ENCODE assay signal across 23 mouse cellular contexts in the genomic region with DNA sequence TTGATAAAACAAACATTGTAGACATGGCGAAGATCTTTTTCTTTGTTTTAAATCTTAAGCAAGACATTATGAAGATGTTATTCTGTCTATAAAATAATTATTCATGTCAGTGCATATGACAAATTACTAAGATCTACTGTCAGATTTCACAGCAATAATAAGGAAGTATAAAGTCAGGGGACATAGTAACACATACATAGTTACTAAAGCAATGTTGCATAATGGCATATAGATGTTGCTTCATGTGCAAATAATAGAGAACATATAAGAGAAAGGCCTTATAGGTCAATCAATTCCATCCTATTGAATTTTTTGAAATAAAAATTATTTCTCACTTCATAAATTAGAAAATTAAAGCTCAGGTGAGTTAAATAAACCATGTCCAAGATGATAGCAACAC. TPM values are rescaled to one million over a fixed set of nuclear protein-coding genes. Genes with fewer than 3 reads are reported as not detected.
DNase-seq lines count a peak whose midpoint lies in the region; ATAC-seq lines count a peak whose summit lies in the region.
"Had no signal": no experiment of that assay in that cellular context is flagged by ENCODE, and none has a peak within 500 bp of the region (broad histone marks: within the 10 kb centered on the region; RNA-seq: fewer than 3 reads in every experiment).

No protein-coding gene starts in this region.

- DNase-seq in gonadal fat pad, adult 2 months (ENCODE audit: low read depth): peak; percentile 4
- no peak for DNase-seq in heart, adult 18-20 months
- DNase-seq: adrenal gland, adult 8-10 months; adrenal gland, postnatal 14 days; adrenal gland, postnatal 36 days; cerebellum, adult 11-12 months; cerebellum, adult 2 months; cerebellum, adult 9-10 months; cerebellum, postnatal 10 days; cerebellum, postnatal 25 days had no signal

- no peak overlapping the region for H3K9ac ChIP-seq in kidney, embryonic 15.5 days
- no peak overlapping the region for H3K9ac ChIP-seq in midbrain, embryonic 16.5 days (ENCODE audit: low read depth, low read length)
- H3K9ac ChIP-seq: embryonic facial prominence, embryonic 12.5 days; forebrain, embryonic 12.5 days had no signal

- no peak overlapping the region for H3K4me2 ChIP-seq in kidney, embryonic 15.5 days
- H3K4me2 ChIP-seq in midbrain, embryonic 16.5 days (ENCODE audit: low read length): no peak overlapping the region
- H3K4me2 ChIP-seq: embryonic facial prominence, embryonic 12.5 days; forebrain, embryonic 12.5 days had no signal

- H3K4me1 ChIP-seq in kidney, embryonic 15.5 days: no peaks in the 10 kb centered on the region
- H3K4me1 ChIP-seq in midbrain, embryonic 16.5 days (ENCODE audit: control insufficient read depth, insufficient read depth, low read length): no peaks in the 10 kb centered on the region
- H3K4me1 ChIP-seq: embryonic facial prominence, embryonic 10.5 days; embryonic facial prominence, embryonic 12.5 days; forebrain, embryonic 10.5 days; forebrain, embryonic 12.5 days had no signal

- peak; percentile 84 for ATAC-seq in megakaryocyte, adult 5-6 weeks (ENCODE audit: poor library complexity, severe bottlenecking)
- ATAC-seq in kidney, embryonic 15.5 days (replicated peaks; ENCODE audit: low FRiP score): no peak
- ATAC-seq in midbrain, embryonic 16.5 days: no peak
- ATAC-seq: forebrain, embryonic 14.5 days; forebrain, embryonic 16.5 days had no signal

- no peak overlapping the region for H3K4me3 ChIP-seq in kidney, embryonic 15.5 days (replicated peaks)
- H3K4me3 ChIP-seq in midbrain, embryonic 16.5 days (ENCODE audit: low read depth, low read length): no peak overlapping the region
- H3K4me3 ChIP-seq: embryonic facial prominence, embryonic 10.5 days; embryonic facial prominence, embryonic 12.5 days; forebrain, embryonic 10.5 days; forebrain, embryonic 12.5 days had no signal

- no peaks in the 10 kb centered on the region for H3K27me3 ChIP-seq in kidney, embryonic 15.5 days
- no peaks in the 10 kb centered on the region for H3K27me3 ChIP-seq in midbrain, embryonic 16.5 days (ENCODE audit: control insufficient read depth, insufficient read depth, low read depth, low read length)
- H3K27me3 ChIP-seq: embryonic facial prominence, embryonic 12.5 days; forebrain, embryonic 12.5 days had no signal

- no peak overlapping the region for H3K27ac ChIP-seq in kidney, embryonic 15.5 days
- H3K27ac ChIP-seq in midbrain, embryonic 16.5 days (ENCODE audit: low read length): no peak overlapping the region
- H3K27ac ChIP-seq: embryonic facial prominence, embryonic 10.5 days; embryonic facial prominence, embryonic 12.5 days; forebrain, embryonic 10.5 days; forebrain, embryonic 12.5 days had no signal

- WGBS in kidney, embryonic 15.5 days: 79% methylated on average over 1 of the region's 1 CpGs
- 95% methylated on average over 1 of the region's 1 CpGs for WGBS in midbrain, embryonic 16.5 days

- H3K36me3 ChIP-seq in kidney, embryonic 15.5 days: no peaks in the 10 kb centered on the region
- no peaks in the 10 kb centered on the region for H3K36me3 ChIP-seq in midbrain, embryonic 16.5 days (ENCODE audit: control insufficient read depth, insufficient read depth, low read length)
- H3K36me3 ChIP-seq: embryonic facial prominence, embryonic 10.5 days; embryonic facial prominence, embryonic 12.5 days; forebrain, embryonic 10.5 days; forebrain, embryonic 12.5 days had no signal

- no peaks in the 10 kb centered on the region for H3K9me3 ChIP-seq in kidney, embryonic 15.5 days (replicated peaks)
- no peaks in the 10 kb centered on the region for H3K9me3 ChIP-seq in midbrain, embryonic 16.5 days (replicated peaks; ENCODE audit: control insufficient read depth, low read length, poor library complexity, severe bottlenecking)
- H3K9me3 ChIP-seq: embryonic facial prominence, embryonic 10.5 days; embryonic facial prominence, embryonic 12.5 days; forebrain, embryonic 10.5 days; forebrain, embryonic 12.5 days had no signal

RNA-seq across cellular contexts. Expression of gene Ostn, which starts 11.8 kb away (rescaled TPM):
- polyA plus RNA-seq in gonadal fat pad, adult 2 months (2012; rRNA removed): not detected in 2 replicates
- total RNA-seq in megakaryocyte, adult 5-6 weeks (2015): not detected in 2 replicates
- not detected in 2 replicates for total RNA-seq in megakaryocyte, adult 5-6 weeks (2017)
- 0.31 and 2.1 TPM in 2 replicates for polyA plus RNA-seq in kidney, embryonic 15.5 days (2015; fragmentation: Nextera tagmentation; extraction: Ambion mirVana)
- total RNA-seq in heart, adult 18-20 months (2021): not detected
- polyA plus RNA-seq in midbrain, embryonic 16.5 days (2015; fragmentation: Nextera tagmentation; extraction: Ambion mirVana): not detected in 2 replicates
- total RNA-seq: adrenal gland, adult 8-10 months; adrenal gland, postnatal 14 days; adrenal gland, postnatal 36 days; ES-E14; MEL had no signal
- polyA plus RNA-seq: C2C12; embryonic facial prominence, embryonic 10.5 days; forebrain, embryonic 10.5 days; forebrain, embryonic 12.5 days; forebrain, embryonic 14.5 days; forebrain, embryonic 16.5 days had no signal

RNA-seq across cellular contexts. Expression of gene Uts2b, which starts 50.9 kb away (rescaled TPM):
- not detected in 2 replicates for polyA plus RNA-seq in gonadal fat pad, adult 2 months (2012; rRNA removed)
- not detected in 2 replicates for total RNA-seq in megakaryocyte, adult 5-6 weeks (2015)
- total RNA-seq in megakaryocyte, adult 5-6 weeks (2017): not detected in 2 replicates
- not detected in 2 replicates for polyA plus RNA-seq in kidney, embryonic 15.5 days (2015; fragmentation: Nextera tagmentation; extraction: Ambion mirVana)
- under 1 TPM; 0.46 to 0.55 TPM for total RNA-seq in heart, adult 18-20 months (2021)
- polyA plus RNA-seq in midbrain, embryonic 16.5 days (2015; fragmentation: Nextera tagmentation; extraction: Ambion mirVana): 0.52 and 0.60 TPM in 2 replicates
- total RNA-seq: adrenal gland, adult 8-10 months; adrenal gland, postnatal 14 days; adrenal gland, postnatal 36 days; MEL had no signal
- polyA plus RNA-seq: C2C12; cortical plate, adult 2 months; embryonic facial prominence, embryonic 10.5 days; forebrain, embryonic 10.5 days; forebrain, embryonic 12.5 days; forebrain, embryonic 14.5 days; forebrain, embryonic 16.5 days had no signal
